Mouse (Mus musculus) ES-Bruce4 (cell line): ENCODE results near the gene Gm28230.

ENCODE experiments used
- CTCF ChIP-seq: IDR thresholded peaks from one replicate; pipeline ENCODE4 v1.8.1; 2011; ENCODE audit warnings: low read depth, low read length
- POLR2A ChIP-seq: IDR thresholded peaks from one replicate; pipeline ENCODE4 v1.8.1; 2011; ENCODE audit warnings: low read length; ENCODE audit not compliant: insufficient read depth

- TF ChIP-seq POLR2A, result no peak
- no peak for TF ChIP-seq CTCF
Observed at GRCm38 (mm10) chr2:74795531-74795930, 69.0 kb downstream of the Gm28230 start.
